Mouse (Mus musculus): ENCODE data around the gene Numbl.
"Not testable (repeated sequence)": the region's sequence is repeated elsewhere in the genome, so short reads cannot be mapped to it uniquely, and the experiment has no call there.

Numbl gene

DNA sequence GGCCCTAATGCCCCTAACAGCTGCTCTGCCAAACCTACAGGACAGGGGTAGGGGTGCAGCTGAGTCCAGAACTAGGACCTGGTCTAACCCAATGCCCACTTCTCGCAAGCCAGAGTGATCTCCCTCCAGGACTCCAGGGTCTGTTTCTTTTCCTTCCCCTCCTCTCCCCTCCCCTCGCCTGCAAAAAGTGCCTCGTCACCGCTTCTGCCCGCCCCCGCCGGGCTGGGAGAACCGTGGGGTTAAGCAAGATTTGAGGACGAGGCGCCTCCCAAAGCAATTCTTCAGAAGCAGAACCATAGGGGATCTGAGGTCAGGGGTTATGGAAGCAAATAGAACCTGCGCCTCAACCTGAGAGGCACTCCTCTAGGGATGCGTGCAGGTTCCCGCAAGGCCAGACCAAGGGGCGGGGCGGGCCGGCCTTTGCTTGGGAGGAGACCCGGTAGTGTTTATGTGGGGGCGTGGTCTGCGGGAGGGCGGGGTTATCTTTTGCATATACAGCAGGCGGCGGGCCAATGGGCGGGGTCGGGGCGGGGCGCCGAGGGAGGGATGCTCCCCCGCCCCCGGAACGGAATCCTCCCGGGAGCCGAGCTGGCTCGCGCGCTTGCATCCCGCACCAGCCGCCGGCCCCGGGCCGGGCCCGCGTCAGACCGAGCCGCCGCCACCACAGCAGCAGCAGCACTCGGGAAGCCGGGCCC lies at the start of gene Numbl:
Gene Numbl (plus strand): TSS at position 229 of the 695 bp plus-strand sequence.
- peak; percentile 73 to 96 for DNase-seq (ENCODE audit: low spot score in 2 of 2)

GRCm38 (mm10) chr7:27212626-27213025 lies 45.6 kb upstream of the Numbl start:
- DNase-seq (ENCODE audit: low spot score in 2 of 2) = no peak

DNA sequence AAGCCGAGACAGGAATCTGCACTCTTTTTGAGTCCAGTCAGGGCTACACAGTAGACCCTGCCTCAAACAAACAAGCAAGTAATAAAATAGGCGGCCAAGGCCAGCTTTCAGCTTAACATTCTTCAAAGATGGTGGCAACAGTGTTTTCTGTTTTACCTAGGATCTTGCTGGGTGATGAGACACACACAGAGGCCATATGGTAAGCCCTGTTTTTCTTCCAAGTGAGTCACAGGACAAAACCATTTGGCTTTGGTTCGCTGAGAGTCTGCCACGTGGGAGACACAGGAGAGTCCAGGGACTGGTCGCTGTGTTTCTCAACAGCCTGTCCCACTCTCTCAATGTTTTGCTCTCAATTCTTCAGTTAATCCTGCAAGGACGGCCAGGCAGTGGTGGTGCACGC lies 39.6 kb upstream of the Numbl start:
- DNase-seq (ENCODE audit: low spot score in 2 of 2) = no peak

GRCm38 (mm10) chr7:27219937-27220336 lies 38.3 kb upstream of the Numbl start:
- DNase-seq (ENCODE audit: low spot score in 2 of 2) = no peak

GRCm38 (mm10) chr7:27221939-27222338 lies 36.3 kb upstream of the Numbl start:
- no peak for DNase-seq (ENCODE audit: low spot score in 2 of 2)

DNA sequence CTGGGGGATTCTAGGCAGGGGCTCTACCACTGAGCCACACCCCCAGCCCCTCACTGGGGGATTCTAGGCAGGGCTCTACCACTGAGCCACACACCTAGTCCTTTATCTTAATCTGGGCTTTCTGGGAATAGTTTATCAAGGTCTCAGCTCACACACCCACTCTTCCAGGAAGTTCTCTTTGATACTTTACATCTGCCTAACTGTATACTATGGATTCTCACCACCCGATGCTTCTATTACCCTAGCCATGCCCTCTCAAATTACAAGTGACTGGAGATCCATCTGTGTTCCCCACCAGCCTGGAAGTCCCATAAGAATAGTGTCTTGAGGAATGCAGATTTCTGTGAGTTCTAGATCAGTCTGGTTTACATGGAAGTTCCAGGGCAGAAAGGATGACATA lies 35.7 kb upstream of the Numbl start:
- DNase-seq (ENCODE audit: low spot score in 2 of 2) = no peak

DNA sequence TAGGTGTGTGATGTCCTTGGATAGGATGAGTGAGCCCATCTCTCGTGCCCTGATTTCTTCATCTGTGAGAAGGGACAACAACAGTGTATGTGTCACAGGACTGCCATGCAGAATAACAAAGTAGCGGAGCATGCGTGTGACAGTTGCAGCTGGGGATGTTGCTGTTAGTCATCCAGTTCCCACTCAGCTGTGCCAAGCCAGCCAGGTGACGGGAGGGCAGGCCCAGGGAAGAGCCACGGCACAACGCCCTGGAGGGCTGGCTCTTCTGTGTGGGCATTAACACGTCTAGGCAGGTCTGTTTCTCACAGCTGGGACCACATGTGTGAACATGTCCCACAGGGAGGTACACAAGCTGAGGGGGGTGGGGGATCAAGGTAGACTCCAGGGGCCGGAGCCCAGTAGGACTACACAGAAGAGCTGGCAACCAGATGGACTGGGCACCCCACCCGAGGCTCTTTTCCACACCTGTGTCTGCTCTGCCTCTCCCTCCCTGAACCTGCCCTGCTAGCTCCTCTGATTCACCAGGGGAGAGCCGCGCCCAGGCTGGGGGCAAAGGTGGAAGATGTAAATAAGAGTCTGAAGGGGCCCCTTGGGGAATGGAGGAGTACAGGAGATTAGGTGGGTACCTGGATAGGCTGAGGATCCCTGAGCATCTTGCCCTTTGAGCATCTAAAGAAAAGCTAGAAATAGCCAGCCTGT lies 33.2 kb upstream of the Numbl start:
- no peak for DNase-seq (ENCODE audit: low spot score in 2 of 2)

- DNase-seq (ENCODE audit: low spot score in 2 of 2) = no peak
These were observed 31.0 kb upstream of the Numbl start for GRCm38 (mm10) chr7:27227276-27227675.

- DNase-seq (ENCODE audit: low spot score in 2 of 2) = peak in 1 of 2 experiments; percentile 21
These were observed 30.6 kb upstream of the Numbl start for GRCm38 (mm10) chr7:27227676-27228075.

GRCm38 (mm10) chr7:27228281-27228821 lies 29.9 kb upstream of the Numbl start, which contains the start of gene Itpkc:
Gene Itpkc (minus strand): TSS chr7:27228661.
- DNase-seq (ENCODE audit: low spot score in 2 of 2) = peak; percentile 72 to 87

- DNase-seq (ENCODE audit: low spot score in 2 of 2) = no peak
These were observed 29.4 kb upstream of the Numbl start for GRCm38 (mm10) chr7:27228865-27229264.

GRCm38 (mm10) chr7:27230781-27231180 lies 27.5 kb upstream of the Numbl start:
- DNase-seq (ENCODE audit: low spot score in 2 of 2) = no peak

DNA sequence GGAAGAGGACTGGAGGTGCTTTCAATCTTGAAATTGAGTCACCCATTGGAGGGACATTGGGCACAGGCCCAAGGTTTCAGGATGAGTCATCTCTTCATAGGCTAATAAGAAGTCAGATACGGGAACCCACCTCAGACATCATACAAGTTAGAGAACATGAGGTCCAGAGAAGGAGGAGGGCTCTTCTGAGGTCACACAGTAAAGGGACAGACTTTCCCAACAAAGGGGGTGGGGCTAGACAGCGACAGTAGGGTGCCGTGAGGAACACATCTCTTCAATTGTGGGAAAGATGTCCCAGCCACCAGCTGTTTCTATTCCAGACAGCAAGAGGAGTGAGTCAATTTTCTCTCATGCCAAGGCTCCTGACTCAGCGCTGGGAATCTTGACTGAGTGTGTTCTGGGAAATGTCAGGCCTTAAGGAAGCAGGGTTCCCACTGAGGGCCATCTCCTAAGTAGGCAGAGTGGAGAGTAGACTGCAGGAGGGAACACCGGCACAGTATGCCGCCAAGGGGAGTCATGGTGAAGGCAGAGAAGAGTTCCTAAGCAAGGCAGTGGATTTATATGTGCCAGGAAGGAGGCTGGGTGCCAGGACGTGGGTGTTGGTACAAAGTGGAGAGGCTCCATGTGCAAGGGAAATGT lies 26.4 kb upstream of the Numbl start:
- no peak for DNase-seq (ENCODE audit: low spot score in 2 of 2)

DNA sequence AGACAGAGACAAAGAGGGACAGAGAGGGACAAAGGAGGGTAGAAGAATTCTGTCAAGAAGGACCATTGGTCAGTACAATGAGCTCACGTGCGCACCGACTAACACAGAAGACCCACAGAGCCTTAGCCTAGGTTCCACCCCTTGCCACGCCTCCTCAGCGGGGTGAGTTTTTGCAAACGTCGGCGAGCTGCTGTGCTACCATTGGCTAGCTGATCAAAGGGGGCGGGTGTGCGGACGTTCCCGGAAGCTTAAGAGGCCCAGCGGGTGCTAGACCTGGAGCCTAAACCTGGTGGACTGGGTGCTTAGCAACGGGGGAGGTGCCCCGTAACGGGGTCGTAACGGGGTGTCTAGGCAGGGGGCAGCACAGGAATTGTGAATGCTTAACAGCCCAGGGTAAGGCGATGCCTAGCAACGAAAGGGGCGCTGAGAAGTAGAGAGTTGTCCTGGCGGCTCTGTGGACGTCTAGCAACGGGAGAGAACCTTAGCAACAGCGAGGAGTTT lies 25.4 kb upstream of the Numbl start, which contains the start of gene Coq8b:
Gene Coq8b (plus strand): TSS at position 243 of the 501 bp plus-strand sequence.
- DNase-seq (ENCODE audit: low spot score in 2 of 2) = peak; percentile 84 to 86

- no peak for DNase-seq (ENCODE audit: low spot score in 2 of 2)
These were observed 24.9 kb upstream of the Numbl start for GRCm38 (mm10) chr7:27233300-27233699.

GRCm38 (mm10) chr7:27235726-27236125 lies 22.5 kb upstream of the Numbl start:
- DNase-seq (ENCODE audit: low spot score in 2 of 2) = no peak

- no peak for DNase-seq (ENCODE audit: low spot score in 2 of 2)
These were observed 20.7 kb upstream of the Numbl start for GRCm38 (mm10) chr7:27237527-27237926.

DNA sequence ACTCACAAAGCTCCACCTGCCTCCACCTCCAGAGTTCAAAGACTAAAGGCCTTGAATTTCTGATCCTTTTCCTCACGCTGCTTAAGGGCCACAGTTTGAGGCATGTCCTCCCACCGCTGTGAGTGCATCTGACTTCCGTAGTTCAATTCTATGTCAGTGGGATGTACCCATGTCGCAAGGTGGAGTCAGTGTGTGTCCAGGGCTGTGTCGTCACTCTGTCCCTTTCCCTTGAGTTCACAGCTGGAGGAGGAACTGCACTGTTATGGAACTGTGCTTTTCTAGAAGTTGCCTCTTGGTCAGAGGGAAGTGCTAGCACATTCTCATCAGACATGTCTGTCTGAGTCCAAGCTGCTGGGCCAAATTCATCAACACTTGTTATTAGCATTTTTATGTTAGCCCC lies 19.7 kb upstream of the Numbl start:
- no peak for DNase-seq (ENCODE audit: low spot score in 2 of 2)

DNA sequence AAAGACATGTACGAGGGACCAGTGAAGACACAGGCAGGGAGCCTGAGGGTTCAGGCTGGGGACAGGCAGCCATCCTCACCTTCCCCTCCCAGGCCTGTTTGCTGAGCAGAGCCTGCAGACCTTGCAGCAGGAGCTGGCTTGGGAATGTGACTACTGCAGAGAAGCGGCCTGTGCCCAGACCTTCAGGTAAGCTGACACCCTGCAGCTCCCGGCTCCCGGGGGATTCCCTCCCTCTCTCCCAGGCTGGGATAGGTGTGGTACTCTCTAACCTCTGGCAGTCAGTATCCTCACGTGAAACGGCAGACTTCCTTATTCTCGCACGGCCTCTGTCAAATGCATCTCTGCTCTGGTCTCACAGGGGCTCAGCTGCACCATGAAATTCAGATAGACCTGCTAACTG lies 15.0 kb upstream of the Numbl start:
- no peak for DNase-seq (ENCODE audit: low spot score in 2 of 2)

- not testable (repeated sequence) for DNase-seq (ENCODE audit: low spot score in 2 of 2)
These were observed 14.1 kb upstream of the Numbl start for GRCm38 (mm10) chr7:27244088-27244487.

DNA sequence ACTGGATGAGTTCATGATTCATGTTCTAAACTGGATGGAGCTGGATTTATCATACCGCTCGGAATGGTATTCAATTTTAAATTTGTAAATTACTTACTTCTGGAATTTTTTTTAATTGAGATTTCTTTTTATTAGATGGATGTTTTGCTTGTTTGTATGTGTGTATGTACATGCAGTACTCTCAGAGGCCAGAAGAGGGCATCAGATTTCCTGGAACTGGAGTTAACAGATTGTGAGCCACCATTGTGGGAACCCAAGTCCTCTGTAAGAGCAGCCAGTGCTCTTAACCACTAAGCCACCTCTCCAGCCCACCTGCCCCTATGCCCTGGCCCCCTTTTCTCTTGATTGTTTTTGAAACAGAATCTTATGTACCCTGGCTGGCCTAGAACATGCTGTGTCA lies 9.1 kb upstream of the Numbl start:
- no peak for DNase-seq (ENCODE audit: low spot score in 2 of 2)

DNA sequence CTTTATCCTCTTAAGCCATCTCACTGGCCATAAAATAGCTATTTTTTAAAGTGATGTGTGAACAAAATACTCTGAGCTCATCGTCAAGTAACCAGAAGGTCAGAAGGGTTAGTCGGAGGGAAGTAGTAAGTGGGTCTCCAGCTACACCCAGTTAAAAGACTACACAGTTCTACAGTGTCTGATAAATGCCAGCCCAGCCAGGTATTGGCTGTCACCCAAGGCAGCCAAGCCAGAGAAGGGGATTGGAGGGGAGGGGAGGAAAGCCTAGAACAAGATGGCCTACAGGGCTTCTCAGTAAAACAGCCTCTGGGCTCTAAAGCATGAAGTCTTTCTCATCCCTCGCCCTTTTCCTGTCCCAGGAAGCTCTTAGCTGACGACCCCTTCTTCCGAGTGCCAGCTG lies 8.3 kb upstream of the Numbl start:
- no peak for DNase-seq (ENCODE audit: low spot score in 2 of 2)

All from cerebellum, postnatal 4 days (tissue).